Mouse (Mus musculus) embryonic facial prominence, embryonic 11.5 days (tissue): ENCODE measurements around the gene Ddn. TPM values are rescaled to one million over a fixed set of nuclear protein-coding genes. Genes with fewer than 3 reads are reported as not detected.

Experiments used
- ATAC-seq: fragments of 200-750 bp; cut with Nextera tagmentation; replicated peaks from 2 replicates; pipeline ENCODE4 v1.8.0; 2017; ENCODE audit warnings: low read depth; ENCODE audit not compliant: insufficient number of reproducible peaks, low FRiP score, low TSS enrichment
- DNase-seq: peaks from one replicate; pipeline ENCODE4 v3.0.0-alpha.2; 2015; ENCODE audit warnings: low spot score
- H3K27ac ChIP-seq: fragments of 300-500 bp; sonication (generic); replicated peaks from 2 replicates; pipeline ENCODE4 v1.5.1; 2014; ENCODE audit warnings: mild to moderate bottlenecking, low read depth, low read length, control low read depth
- H3K27me3 ChIP-seq: fragments of 300-500 bp; sonication (generic); 2 replicates; pipeline ENCODE4 v1.6.1; 2014; ENCODE audit warnings: mild to moderate bottlenecking, low read length, moderate library complexity, mixed read lengths; ENCODE audit not compliant: control insufficient read depth, insufficient read depth
- H3K36me3 ChIP-seq: fragments of 300-500 bp; sonication (generic); replicated peaks from 2 replicates; pipeline ENCODE4 v1.6.1; 2014; ENCODE audit warnings: low read depth, mild to moderate bottlenecking, low read length, moderate library complexity, mixed read lengths; ENCODE audit not compliant: control insufficient read depth, insufficient read depth
- H3K4me1 ChIP-seq: fragments of 300-500 bp; sonication (generic); 2 replicates; pipeline ENCODE4 v1.6.1; 2014; ENCODE audit warnings: low read length, mixed read lengths; ENCODE audit not compliant: control insufficient read depth, insufficient read depth
- H3K4me2 ChIP-seq: fragments of 300-500 bp; sonication (generic); 2 replicates; pipeline ENCODE4 v1.6.1; 2014; ENCODE audit warnings: low read depth, mild to moderate bottlenecking, control low read depth, low read length, moderate library complexity
- H3K4me3 ChIP-seq: fragments of 300-500 bp; sonication (generic); 2 replicates; pipeline ENCODE4 v1.5.1; 2014; ENCODE audit warnings: low read depth, low read length, control low read depth
- H3K9ac ChIP-seq: fragments of 300-500 bp; sonication (generic); replicated peaks from 2 replicates; pipeline ENCODE4 v1.6.1; 2014; ENCODE audit warnings: mild to moderate bottlenecking, control low read depth, low read length
- H3K9me3 ChIP-seq: fragments of 300-500 bp; sonication (generic); replicated peaks from 2 replicates; pipeline ENCODE4 v1.6.1; 2016; ENCODE audit warnings: mild to moderate bottlenecking, low read length, inconsistent platforms, mixed read lengths; ENCODE audit not compliant: control insufficient read depth
- WGBS: fragments of 180-500 bp; shearing (Covaris S2); extraction: QIAGEN DNeasy Blood & Tissue Kit; methylation state at CpG from one replicate; pipeline ENCODE4 v1.1.7; 2014; 5-methylcytosine and 5-hydroxymethylcytosine counted together
- polyA plus RNA-seq: library from polyadenylated mRNA; unstranded; fragments of >200 nt; fragmentation: Nextera tagmentation; extraction: Ambion mirVana; gene quantifications from 2 replicates; pipeline ENCODE4 v1.2.1, GENCODE M21; 2014

Ddn gene
- polyA plus RNA-seq, 1 experiment from 2014 or later = 0.27 TPM

GRCm38 (mm10) chr15:98849165-98849564 is 39.9 kb upstream of the Ddn start:
- no peak for DNase-seq
- ATAC-seq = no peak
- H3K36me3 ChIP-seq = peaks cover 75% of the 10 kb centered on the region
- no peak overlapping the region for H3K27ac ChIP-seq
- no peaks in the 10 kb centered on the region for H3K4me1 ChIP-seq
- no peaks in the 10 kb centered on the region for H3K9me3 ChIP-seq
- no peak overlapping the region for H3K4me2 ChIP-seq
- no peak overlapping the region for H3K4me3 ChIP-seq
- H3K27me3 ChIP-seq = no peaks in the 10 kb centered on the region
- no peak overlapping the region for H3K9ac ChIP-seq
- WGBS = 98% methylated on average over 11 of the region's 11 CpGs

GRCm38 (mm10) chr15:98846140-98846539 is 36.9 kb upstream of the Ddn start:
- Histone ChIP-seq H3K9ac (no peak overlapping the region), H3K27ac (no peak overlapping the region), H3K36me3 (peaks cover 60% of the 10 kb centered on the region), H3K27me3 (no peaks in the 10 kb centered on the region), H3K9me3 (no peaks in the 10 kb centered on the region), H3K4me3 (no peak overlapping the region), H3K4me1 (no peaks in the 10 kb centered on the region), H3K4me2 (no peak overlapping the region)
- ATAC-seq (no peak), DNase-seq (no peak)
- WGBS = 92% methylated on average over 8 of the region's 8 CpGs

- H3K4me1 ChIP-seq = no peaks in the 10 kb centered on the region
- no peak overlapping the region for H3K27ac ChIP-seq
- ATAC-seq (no peak), DNase-seq (no peak)
- H3K9me3 ChIP-seq = no peaks in the 10 kb centered on the region
- H3K27me3 ChIP-seq = no peaks in the 10 kb centered on the region
- WGBS = 98% methylated on average over 2 of the region's 2 CpGs
- no peak overlapping the region for H3K4me3 ChIP-seq
- H3K36me3 ChIP-seq = peaks cover 54% of the 10 kb centered on the region
- no peak overlapping the region for H3K9ac ChIP-seq
- H3K4me2 ChIP-seq = no peak overlapping the region
Observed at GRCm38 (mm10) chr15:98845149-98845548, 35.9 kb upstream of the Ddn start.

GRCm38 (mm10) chr15:98843595-98844223 is 34.4 kb upstream of the Ddn start:
- H3K27me3 ChIP-seq = no peaks in the 10 kb centered on the region
- H3K4me3 ChIP-seq = no peak overlapping the region
- peaks cover 51% of the 10 kb centered on the region for H3K36me3 ChIP-seq
- ATAC-seq (no peak), DNase-seq (no peak)
- H3K9ac ChIP-seq = no peak overlapping the region
- no peaks in the 10 kb centered on the region for H3K9me3 ChIP-seq
- no peak overlapping the region for H3K27ac ChIP-seq
- no peaks in the 10 kb centered on the region for H3K4me1 ChIP-seq
- 89% methylated on average over 11 of the region's 11 CpGs for WGBS
- no peak overlapping the region for H3K4me2 ChIP-seq

- Histone ChIP-seq H3K9me3 (no peaks in the 10 kb centered on the region), H3K4me1 (no peaks in the 10 kb centered on the region), H3K4me3 (no peak overlapping the region), H3K9ac (no peak overlapping the region), H3K27me3 (no peaks in the 10 kb centered on the region), H3K27ac (no peak overlapping the region), H3K36me3 (peaks cover 37% of the 10 kb centered on the region), H3K4me2 (no peak overlapping the region)
- no peak for ATAC-seq
- no peak for DNase-seq
- 96% methylated on average over 30 of the region's 30 CpGs for WGBS
Observed at GRCm38 (mm10) chr15:98839671-98840585, 30.6 kb upstream of the Ddn start.

GRCm38 (mm10) chr15:98839161-98839560 is 29.9 kb upstream of the Ddn start:
- Histone ChIP-seq H3K27me3 (no peaks in the 10 kb centered on the region), H3K4me1 (no peaks in the 10 kb centered on the region), H3K4me3 (no peak overlapping the region), H3K27ac (no peak overlapping the region), H3K9me3 (no peaks in the 10 kb centered on the region), H3K36me3 (peaks cover 37% of the 10 kb centered on the region), H3K9ac (no peak overlapping the region), H3K4me2 (no peak overlapping the region)
- 96% methylated on average over 14 of the region's 14 CpGs for whole genome bisulfite sequencing
- DNase-seq = no peak
- ATAC-seq = no peak

GRCm38 (mm10) chr15:98837743-98838103 is 28.4 kb upstream of the Ddn start:
- H3K4me3 ChIP-seq = no peak overlapping the region
- H3K9me3 ChIP-seq = no peaks in the 10 kb centered on the region
- DNase-seq (no peak), ATAC-seq (no peak)
- no peak overlapping the region for H3K4me2 ChIP-seq
- no peak overlapping the region for H3K27ac ChIP-seq
- WGBS = 74% methylated on average over 4 of the region's 4 CpGs
- H3K27me3 ChIP-seq = no peaks in the 10 kb centered on the region
- peaks cover 29% of the 10 kb centered on the region for H3K36me3 ChIP-seq
- H3K9ac ChIP-seq = no peak overlapping the region
- H3K4me1 ChIP-seq = no peaks in the 10 kb centered on the region
